12 mouse cellular contexts compared by ENCODE assay signal in the genomic region with DNA sequence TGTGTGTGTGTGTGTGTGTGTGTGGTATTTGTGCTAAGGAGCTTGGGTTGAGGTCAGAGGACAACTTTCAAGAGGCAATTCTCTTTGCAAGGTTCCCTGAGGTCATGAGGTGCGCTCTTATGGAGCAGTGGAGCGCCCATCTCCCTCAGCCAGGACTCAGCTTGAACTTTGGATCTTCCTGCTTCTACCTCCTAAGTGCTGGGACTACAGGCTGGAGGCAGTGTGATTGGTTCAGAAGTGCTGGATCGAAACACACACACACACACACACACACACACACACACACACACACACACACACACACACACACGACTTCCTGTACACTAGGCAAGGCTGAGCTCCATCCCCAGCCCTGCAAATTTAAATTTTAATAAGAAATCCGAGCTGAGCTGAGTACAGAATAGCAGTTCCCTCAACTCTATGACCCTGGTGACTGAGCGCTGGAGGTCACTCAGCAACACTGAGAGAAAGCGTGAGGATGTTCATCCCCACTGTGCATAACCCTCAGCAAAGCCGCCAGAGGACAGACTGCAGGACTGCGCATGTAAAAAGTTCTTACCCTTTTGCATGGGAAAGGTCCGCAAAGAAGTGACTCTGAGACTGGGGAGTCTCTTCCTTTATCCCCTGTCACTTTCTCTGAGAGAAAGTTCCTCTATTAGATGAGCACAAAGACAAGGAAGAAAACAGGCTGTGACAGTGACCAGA. TPM values are rescaled to one million over a fixed set of nuclear protein-coding genes. Genes with fewer than 3 reads are reported as not detected.
DNase-seq lines count a peak whose midpoint lies in the region; ATAC-seq and TF ChIP-seq lines count a peak whose summit lies in the region.
"Had no signal": no experiment of that assay in that cellular context is flagged by ENCODE, and none has a peak within 500 bp of the region (broad histone marks: within the 10 kb centered on the region; RNA-seq: fewer than 3 reads in every experiment).

No protein-coding gene starts in this region.

- no peak overlapping the region for H3K9ac ChIP-seq in heart, postnatal 0 days (replicated peaks; ENCODE audit: low read depth, low read length)
- no peak overlapping the region for H3K9ac ChIP-seq in intestine, embryonic 15.5 days
- H3K9ac ChIP-seq in kidney, embryonic 15.5 days, result no peak overlapping the region
- no peak overlapping the region for H3K9ac ChIP-seq in liver, postnatal 0 days (replicated peaks)
- H3K9ac ChIP-seq in forebrain, postnatal 0 days, result no peak overlapping the region
- H3K9ac ChIP-seq: midbrain, embryonic 12.5 days had no signal

- no peak for DNase-seq in heart, postnatal 0 days (ENCODE audit: low spot score)
- no peak for DNase-seq in heart, adult 8-10 months (ENCODE audit: low spot score)
- peak; percentile 45 for DNase-seq in liver, postnatal 0 days
- DNase-seq in adipocyte (ENCODE audit: low spot score), result no peak
- no peak for DNase-seq in cerebellum, postnatal 4 days (ENCODE audit: low spot score in 2 of 2)
- DNase-seq in forebrain, postnatal 0 days, result no peak
- DNase-seq: cerebellum, adult 11 months; layer of hippocampus, postnatal 36 days; lung, postnatal 14 days had no signal

- H3K9me3 ChIP-seq in heart, postnatal 0 days (replicated peaks; ENCODE audit: control insufficient read depth, low read length), result no peaks in the 10 kb centered on the region
- no peaks in the 10 kb centered on the region for H3K9me3 ChIP-seq in intestine, embryonic 15.5 days
- no peaks in the 10 kb centered on the region for H3K9me3 ChIP-seq in kidney, embryonic 15.5 days (replicated peaks)
- H3K9me3 ChIP-seq in liver, postnatal 0 days (ENCODE audit: low read length), result no peaks in the 10 kb centered on the region
- no peaks in the 10 kb centered on the region for H3K9me3 ChIP-seq in forebrain, postnatal 0 days (ENCODE audit: low read length)
- H3K9me3 ChIP-seq: midbrain, embryonic 12.5 days had no signal

- H3K4me3 ChIP-seq in heart, postnatal 0 days (ENCODE audit: low read depth, low read length), result no peak overlapping the region
- H3K4me3 ChIP-seq in intestine, embryonic 15.5 days (replicated peaks), result no peak overlapping the region
- H3K4me3 ChIP-seq in kidney, embryonic 15.5 days (replicated peaks), result no peak overlapping the region
- no peak overlapping the region for H3K4me3 ChIP-seq in liver, postnatal 0 days (ENCODE audit: low read depth, low read length)
- H3K4me3 ChIP-seq in forebrain, postnatal 0 days (ENCODE audit: low read depth, low read length), result no peak overlapping the region
- H3K4me3 ChIP-seq: midbrain, embryonic 12.5 days had no signal

- H3K4me2 ChIP-seq in heart, postnatal 0 days (ENCODE audit: low read depth, low read length), result no peak overlapping the region
- H3K4me2 ChIP-seq in intestine, embryonic 15.5 days (replicated peaks), result no peak overlapping the region
- no peak overlapping the region for H3K4me2 ChIP-seq in kidney, embryonic 15.5 days
- H3K4me2 ChIP-seq in liver, postnatal 0 days (ENCODE audit: low read depth, low read length), result no peak overlapping the region
- no peak overlapping the region for H3K4me2 ChIP-seq in forebrain, postnatal 0 days (ENCODE audit: low read depth)
- H3K4me2 ChIP-seq: midbrain, embryonic 12.5 days had no signal

- 0 out of 2 replicates have a peak, but pooled peaks have one; percentile 18 for ATAC-seq in heart, postnatal 0 days (ENCODE audit: insufficient read depth, low read depth)
- ATAC-seq in intestine, embryonic 15.5 days, result peak; percentile 78
- ATAC-seq in kidney, embryonic 15.5 days (replicated peaks; ENCODE audit: low FRiP score), result peak; percentile 42; the same call in 1 of the 2 replicates
- ATAC-seq in liver, postnatal 0 days, result peak; percentile 75
- ATAC-seq in forebrain, postnatal 0 days, result no peak

- H3K27ac ChIP-seq in heart, postnatal 0 days (ENCODE audit: low read depth), result peak overlapping the region; percentile 37; the same call in 1 of the 2 replicates
- H3K27ac ChIP-seq in intestine, embryonic 15.5 days, result no peak overlapping the region
- H3K27ac ChIP-seq in kidney, embryonic 15.5 days, result no peak overlapping the region
- peak overlapping the region; percentile 55 for H3K27ac ChIP-seq in liver, postnatal 0 days (ENCODE audit: low read depth)
- no peak overlapping the region for H3K27ac ChIP-seq in forebrain, postnatal 0 days (ENCODE audit: low read depth, low read length)
- H3K27ac ChIP-seq: midbrain, embryonic 12.5 days had no signal

- no peaks in the 10 kb centered on the region for H3K36me3 ChIP-seq in heart, postnatal 0 days (replicated peaks; ENCODE audit: control insufficient read depth, insufficient read depth, low read length)
- no peaks in the 10 kb centered on the region for H3K36me3 ChIP-seq in intestine, embryonic 15.5 days
- H3K36me3 ChIP-seq in kidney, embryonic 15.5 days, result no peaks in the 10 kb centered on the region
- no peaks in the 10 kb centered on the region for H3K36me3 ChIP-seq in liver, postnatal 0 days (replicated peaks; ENCODE audit: insufficient read depth, low read length)
- no peaks in the 10 kb centered on the region for H3K36me3 ChIP-seq in forebrain, postnatal 0 days (ENCODE audit: insufficient read depth)
- H3K36me3 ChIP-seq: midbrain, embryonic 12.5 days had no signal

- TF ChIP-seq CTCF in heart, postnatal 0 days (IDR thresholded peaks at IDR 0.05; ENCODE audit: low read depth), result no peak
- no peak for TF ChIP-seq CTCF in liver, postnatal 0 days (IDR thresholded peaks at IDR 0.05; ENCODE audit: low read depth)
- no peak for TF ChIP-seq CTCF in forebrain, postnatal 0 days (IDR thresholded peaks at IDR 0.05; ENCODE audit: low read depth)

- peaks cover 47% of the 10 kb centered on the region for H3K4me1 ChIP-seq in heart, postnatal 0 days (ENCODE audit: control insufficient read depth, insufficient read depth)
- peaks cover 34% of the 10 kb centered on the region for H3K4me1 ChIP-seq in intestine, embryonic 15.5 days (replicated peaks)
- peaks cover 58% of the 10 kb centered on the region for H3K4me1 ChIP-seq in kidney, embryonic 15.5 days
- peaks cover 32% of the 10 kb centered on the region for H3K4me1 ChIP-seq in liver, postnatal 0 days (ENCODE audit: insufficient read depth)
- peaks cover 4% of the 10 kb centered on the region; the same call in 1 of the 2 replicates for H3K4me1 ChIP-seq in forebrain, postnatal 0 days (ENCODE audit: insufficient read depth)

- H3K27me3 ChIP-seq in heart, postnatal 0 days (ENCODE audit: control insufficient read depth, insufficient read depth, low read length), result no peaks in the 10 kb centered on the region
- no peaks in the 10 kb centered on the region for H3K27me3 ChIP-seq in intestine, embryonic 15.5 days (replicated peaks)
- no peaks in the 10 kb centered on the region for H3K27me3 ChIP-seq in kidney, embryonic 15.5 days
- peaks cover 3% of the 10 kb centered on the region for H3K27me3 ChIP-seq in liver, postnatal 0 days (ENCODE audit: insufficient read depth, low read length)
- no peaks in the 10 kb centered on the region for H3K27me3 ChIP-seq in forebrain, postnatal 0 days (ENCODE audit: insufficient read depth, low read length)
- H3K27me3 ChIP-seq: midbrain, embryonic 12.5 days had no signal

- 40% methylated on average over 10 of the region's 10 CpGs for WGBS in heart, postnatal 0 days
- 53% methylated on average over 10 of the region's 10 CpGs for WGBS in intestine, embryonic 15.5 days
- 57% methylated on average over 10 of the region's 10 CpGs for WGBS in kidney, embryonic 15.5 days
- WGBS in liver, postnatal 0 days (ENCODE audit: insufficient replicate concordance), result 51% methylated on average over 10 of the region's 10 CpGs
- 68% methylated on average over 10 of the region's 10 CpGs for WGBS in forebrain, postnatal 0 days

- no peak for TF ChIP-seq EP300 in heart, postnatal 0 days (IDR thresholded peaks at IDR 0.05; ENCODE audit: low read depth)
- TF ChIP-seq EP300 in liver, postnatal 0 days (IDR thresholded peaks at IDR 0.05; ENCODE audit: low read depth), result no peak

RNA-seq across cellular contexts. Expression of gene Gab1, which starts 6.4 kb away (rescaled TPM):
- total RNA-seq in heart, postnatal 0 days (2014; rRNA removed; ENCODE audit: low replicate concordance), result 54.0 and 54.9 TPM in 2 replicates
- 18.8 and 19.1 TPM in 2 replicates for polyA plus RNA-seq in heart, postnatal 0 days (2015; fragmentation: Nextera tagmentation; extraction: Ambion mirVana)
- 10 to 100 TPM; 33.6 to 43.1 (median 40.6) TPM for total RNA-seq in heart, adult 8-10 months (2022)
- 13.5 and 14.3 TPM in 2 replicates for polyA plus RNA-seq in intestine, embryonic 15.5 days (2015; fragmentation: Nextera tagmentation; extraction: Ambion mirVana)
- polyA plus RNA-seq in kidney, embryonic 15.5 days (2015; fragmentation: Nextera tagmentation; extraction: Ambion mirVana), result 16.4 and 16.8 TPM in 2 replicates
- 3.8 and 3.9 TPM in 2 replicates for polyA plus RNA-seq in liver, postnatal 0 days (2015; fragmentation: Nextera tagmentation; extraction: Ambion mirVana)
- total RNA-seq in forebrain, postnatal 0 days (2014; rRNA removed), result 10.7 and 15.7 TPM in 2 replicates
- polyA plus RNA-seq in forebrain, postnatal 0 days (2015; fragmentation: Nextera tagmentation; extraction: Ambion mirVana), result 7.5 and 9.8 TPM in 2 replicates

Comparison
In these comparisons a context has a peak if more than half of its experiments do, and no peak if none do; other contexts are left out.
1. H3K27ac ChIP-seq: peak in heart, postnatal 0 days (single experiment) and liver, postnatal 0 days (single experiment); none in intestine, embryonic 15.5 days (single experiment), kidney, embryonic 15.5 days (single experiment) and forebrain, postnatal 0 days (single experiment).